Mouse (Mus musculus) small intestine, adult 10 weeks (tissue): Measurements from ENCODE around the gene Gm13289. TPM values are rescaled to one million over a fixed set of nuclear protein-coding genes. Genes with fewer than 3 reads are reported as not detected.

ENCODE experiments used
- polyA plus RNA-seq: library from polyadenylated mRNA; stranded (reverse); fragments of 350-450 nt; fragmentation: Illumina TruSeq; extraction: RNeasy Lipid Tissue Mini Kit (QIAGEN cat#74804); gene quantifications from one replicate; pipeline ENCODE4 v1.2.3, GENCODE M21; 2014; ENCODE audit warnings: low replicate concordance

The Gm13289 gene
- polyA plus RNA-seq = not detected

DNA sequence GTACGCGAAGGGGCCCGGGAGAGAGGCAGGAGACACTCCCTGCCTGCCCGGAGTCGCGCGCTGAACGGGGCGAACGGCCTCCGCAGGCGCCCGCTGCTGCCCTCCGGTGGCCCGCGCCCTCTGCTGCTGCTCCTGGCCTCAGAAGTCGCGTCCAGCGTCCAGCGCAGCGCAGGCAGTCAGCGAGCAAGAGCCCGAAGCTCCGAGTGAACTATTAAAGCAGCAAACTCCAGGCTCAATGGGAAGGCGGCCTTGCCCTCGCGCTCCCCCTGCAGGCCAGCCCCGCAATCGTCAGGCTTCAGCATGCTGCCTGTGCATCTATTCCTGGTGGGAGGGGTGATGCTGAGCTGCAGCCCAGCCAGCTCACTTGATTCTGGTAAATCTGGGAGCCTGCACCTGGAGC lies at the start of gene Gm13289:
Gm13289 (plus strand) TSS at position 301 of the 400 bp plus-strand sequence.

GRCm38 (mm10) chr4:88754818-88755340 lies 21.8 kb upstream of the Gm13289 start, which contains the start of gene Gm13271:
Gene Gm13271, plus strand, starts transcription at chr4:88754868.

DNA sequence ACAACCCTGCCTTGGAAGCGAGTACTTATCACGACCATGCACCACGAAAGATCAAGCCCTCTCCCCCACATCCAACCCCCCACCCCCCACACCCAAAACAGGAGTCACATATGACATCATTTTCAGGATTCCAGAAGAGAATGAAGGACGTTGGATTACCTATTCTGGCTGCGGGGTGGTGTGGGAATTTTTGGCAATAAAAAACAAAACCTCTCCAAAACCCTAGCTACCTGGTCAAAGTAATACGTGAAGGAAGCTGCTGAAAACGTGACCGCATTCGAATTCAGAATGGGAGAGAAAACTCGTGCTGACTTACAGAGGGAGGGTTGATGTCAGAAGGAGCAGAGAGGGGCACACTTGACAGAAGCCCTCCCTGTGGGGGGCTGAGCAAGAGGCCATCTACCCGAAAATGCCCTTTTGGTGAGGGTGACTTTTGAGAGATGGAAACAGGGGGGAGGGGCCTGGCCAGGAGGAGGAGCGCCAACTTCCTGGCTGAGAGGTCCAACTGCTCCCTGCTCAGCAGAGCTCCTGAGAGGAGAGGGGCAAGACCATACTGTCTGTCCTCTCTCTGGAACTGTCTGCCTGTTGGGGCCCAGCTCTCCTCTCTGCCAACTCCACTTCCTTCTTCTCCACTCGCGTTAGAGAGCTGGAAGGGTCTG lies 17.0 kb upstream of the Gm13289 start, which contains the start of gene Gm13283:
Gm13283 (plus strand) TSS at position 510 of the 659 bp plus-strand sequence.

DNA sequence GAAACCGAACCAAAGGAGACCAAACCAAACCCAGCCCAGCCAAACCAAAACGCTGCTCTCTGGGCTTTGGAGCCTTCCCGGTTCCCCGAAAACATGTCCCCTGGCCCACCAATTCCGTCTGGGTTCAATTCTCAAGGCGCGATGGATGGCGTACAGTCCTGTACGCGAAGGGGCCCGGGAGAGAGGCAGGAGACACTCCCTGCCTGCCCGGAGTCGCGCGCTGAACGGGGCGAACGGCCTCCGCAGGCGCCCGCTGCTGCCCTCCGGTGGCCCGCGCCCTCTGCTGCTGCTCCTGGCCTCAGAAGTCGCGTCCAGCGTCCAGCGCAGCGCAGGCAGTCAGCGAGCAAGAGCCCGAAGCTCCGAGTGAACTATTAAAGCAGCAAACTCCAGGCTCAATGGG lies 3.2 kb upstream of the Gm13289 start, which contains the start of gene Gm13290:
Gm13290 (plus strand) TSS at position 301 of the 400 bp plus-strand sequence.

GRCm38 (mm10) chr4:88779550-88779949 lies 2.8 kb downstream of the Gm13289 start, which contains the start of gene Gm13272:
Gene Gm13272, plus strand, starts transcription at chr4:88779850.

DNA sequence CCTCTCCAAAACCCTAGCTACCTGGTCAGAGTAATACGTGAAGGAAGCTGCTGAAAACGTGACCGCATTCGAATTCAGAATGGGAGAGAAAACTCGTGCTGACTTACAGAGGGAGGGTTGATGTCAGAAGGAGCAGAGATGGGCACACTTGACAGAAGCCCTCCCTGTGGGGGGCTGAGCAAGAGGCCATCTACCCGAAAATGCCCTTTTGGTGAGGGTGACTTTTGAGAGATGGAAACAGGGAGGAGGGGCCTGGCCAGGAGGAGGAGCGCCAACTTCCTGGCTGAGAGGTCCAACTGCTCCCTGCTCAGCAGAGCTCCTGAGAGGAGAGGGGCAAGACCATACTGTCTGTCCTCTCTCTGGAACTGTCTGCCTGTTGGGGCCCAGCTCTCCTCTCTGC lies 5.1 kb downstream of the Gm13289 start, which contains the start of gene Ifnz:
Ifnz (plus strand) TSS at position 301 of the 400 bp plus-strand sequence.

DNA sequence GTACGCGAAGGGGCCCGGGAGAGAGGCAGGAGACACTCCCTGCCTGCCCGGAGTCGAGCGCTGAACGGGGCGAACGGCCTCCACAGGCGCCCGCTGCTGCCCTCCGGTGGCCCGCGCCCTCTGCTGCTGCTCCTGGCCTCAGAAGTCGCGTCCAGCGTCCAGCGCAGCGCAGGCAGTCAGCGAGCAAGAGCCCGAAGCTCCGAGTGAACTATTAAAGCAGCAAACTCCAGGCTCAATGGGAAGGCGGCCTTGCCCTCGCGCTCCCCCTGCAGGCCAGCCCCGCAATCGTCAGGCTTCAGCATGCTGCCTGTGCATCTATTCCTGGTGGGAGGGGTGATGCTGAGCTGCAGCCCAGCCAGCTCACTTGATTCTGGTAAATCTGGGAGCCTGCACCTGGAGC lies 8.7 kb downstream of the Gm13289 start, which contains the start of gene Gm13276:
Gm13276 (plus strand) TSS at position 301 of the 400 bp plus-strand sequence.

GRCm38 (mm10) chr4:88788402-88788801 lies 11.7 kb downstream of the Gm13289 start, which contains the start of gene Gm13277:
Gene Gm13277, plus strand, starts transcription at chr4:88788632.

DNA sequence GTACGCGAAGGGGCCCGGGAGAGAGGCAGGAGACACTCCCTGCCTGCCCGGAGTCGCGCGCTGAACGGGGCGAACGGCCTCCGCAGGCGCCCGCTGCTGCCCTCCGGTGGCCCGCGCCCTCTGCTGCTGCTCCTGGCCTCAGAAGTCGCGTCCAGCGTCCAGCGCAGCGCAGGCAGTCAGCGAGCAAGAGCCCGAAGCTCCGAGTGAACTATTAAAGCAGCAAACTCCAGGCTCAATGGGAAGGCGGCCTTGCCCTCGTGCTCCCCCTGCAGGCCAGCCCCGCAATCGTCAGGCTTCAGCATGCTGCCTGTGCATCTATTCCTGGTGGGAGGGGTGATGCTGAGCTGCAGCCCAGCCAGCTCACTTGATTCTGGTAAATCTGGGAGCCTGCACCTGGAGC lies 14.5 kb downstream of the Gm13289 start, which contains the start of gene Gm13278:
Gm13278 (plus strand) TSS at position 301 of the 400 bp plus-strand sequence.

DNA sequence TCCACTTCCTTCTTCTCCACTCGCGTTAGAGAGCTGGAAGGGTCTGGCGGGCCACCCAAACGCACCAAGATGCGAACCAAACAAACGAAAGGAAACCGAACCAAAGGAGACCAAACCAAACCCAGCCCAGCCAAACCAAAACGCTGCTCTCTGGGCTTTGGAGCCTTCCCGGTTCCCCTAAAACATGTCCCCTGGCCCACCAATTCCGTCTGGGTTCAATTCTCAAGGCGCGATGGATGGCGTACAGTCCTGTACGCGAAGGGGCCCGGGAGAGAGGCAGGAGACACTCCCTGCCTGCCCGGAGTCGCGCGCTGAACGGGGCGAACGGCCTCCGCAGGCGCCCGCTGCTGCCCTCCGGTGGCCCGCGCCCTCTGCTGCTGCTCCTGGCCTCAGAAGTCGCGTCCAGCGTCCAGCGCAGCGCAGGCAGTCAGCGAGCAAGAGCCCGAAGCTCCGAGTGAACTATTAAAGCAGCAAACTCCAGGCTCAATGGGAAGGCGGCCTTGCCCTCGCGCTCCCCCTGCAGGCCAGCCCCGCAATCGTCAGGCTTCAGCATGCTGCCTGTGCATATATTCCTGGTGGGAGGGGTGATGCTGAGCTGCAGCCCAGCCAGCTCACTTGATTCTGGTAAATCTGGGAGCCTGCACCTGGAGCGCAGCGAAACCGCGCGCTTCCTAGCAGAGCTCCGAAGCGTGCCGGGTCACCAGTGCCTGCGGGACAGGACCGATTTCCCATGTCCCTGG lies 17.4 kb downstream of the Gm13289 start, which contains the start of gene Gm13275:
Gm13275 (plus strand) TSS at position 552 of the 740 bp plus-strand sequence.

DNA sequence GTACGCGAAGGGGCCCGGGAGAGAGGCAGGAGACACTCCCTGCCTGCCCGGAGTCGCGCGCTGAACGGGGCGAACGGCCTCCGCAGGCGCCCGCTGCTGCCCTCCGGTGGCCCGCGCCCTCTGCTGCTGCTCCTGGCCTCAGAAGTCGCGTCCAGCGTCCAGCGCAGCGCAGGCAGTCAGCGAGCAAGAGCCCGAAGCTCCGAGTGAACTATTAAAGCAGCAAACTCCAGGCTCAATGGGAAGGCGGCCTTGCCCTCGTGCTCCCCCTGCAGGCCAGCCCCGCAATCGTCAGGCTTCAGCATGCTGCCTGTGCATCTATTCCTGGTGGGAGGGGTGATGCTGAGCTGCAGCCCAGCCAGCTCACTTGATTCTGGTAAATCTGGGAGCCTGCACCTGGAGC lies 20.4 kb downstream of the Gm13289 start, which contains the start of gene Gm13279:
Gm13279 (plus strand) TSS at position 301 of the 400 bp plus-strand sequence.

DNA sequence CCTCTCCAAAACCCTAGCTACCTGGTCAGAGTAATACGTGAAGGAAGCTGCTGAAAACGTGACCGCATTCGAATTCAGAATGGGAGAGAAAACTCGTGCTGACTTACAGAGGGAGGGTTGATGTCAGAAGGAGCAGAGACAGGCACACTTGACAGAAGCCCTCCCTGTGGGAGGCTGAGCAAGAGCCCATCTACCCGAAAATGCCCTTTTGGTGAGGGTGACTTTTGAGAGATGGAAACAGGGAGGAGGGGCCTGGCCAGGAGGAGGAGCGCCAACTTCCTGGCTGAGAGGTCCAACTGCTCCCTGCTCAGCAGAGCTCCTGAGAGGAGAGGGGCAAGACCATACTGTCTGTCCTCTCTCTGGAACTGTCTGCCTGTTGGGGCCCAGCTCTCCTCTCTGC lies 22.6 kb downstream of the Gm13289 start, which contains the start of gene Gm13285:
Gm13285 (plus strand) TSS at position 301 of the 400 bp plus-strand sequence.

GRCm38 (mm10) chr4:88802954-88803353 lies 26.2 kb downstream of the Gm13289 start, which contains the start of gene Gm13287:
Gene Gm13287, plus strand, starts transcription at chr4:88803254.

DNA sequence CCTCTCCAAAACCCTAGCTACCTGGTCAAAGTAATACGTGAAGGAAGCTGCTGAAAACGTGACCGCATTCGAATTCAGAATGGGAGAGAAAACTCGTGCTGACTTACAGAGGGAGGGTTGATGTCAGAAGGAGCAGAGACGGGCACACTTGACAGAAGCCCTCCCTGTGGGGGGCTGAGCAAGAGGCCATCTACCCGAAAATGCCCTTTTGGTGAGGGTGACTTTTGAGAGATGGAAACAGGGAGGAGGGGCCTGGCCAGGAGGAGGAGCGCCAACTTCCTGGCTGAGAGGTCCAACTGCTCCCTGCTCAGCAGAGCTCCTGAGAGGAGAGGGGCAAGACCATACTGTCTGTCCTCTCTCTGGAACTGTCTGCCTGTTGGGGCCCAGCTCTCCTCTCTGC lies 28.5 kb downstream of the Gm13289 start, which contains the start of gene Gm13288:
Gm13288 (plus strand) TSS at position 301 of the 400 bp plus-strand sequence.

GRCm38 (mm10) chr4:88815928-88816327 lies 39.2 kb downstream of the Gm13289 start, which contains the start of gene Ifna7:
Gene Ifna7, plus strand, starts transcription at chr4:88816228.

DNA sequence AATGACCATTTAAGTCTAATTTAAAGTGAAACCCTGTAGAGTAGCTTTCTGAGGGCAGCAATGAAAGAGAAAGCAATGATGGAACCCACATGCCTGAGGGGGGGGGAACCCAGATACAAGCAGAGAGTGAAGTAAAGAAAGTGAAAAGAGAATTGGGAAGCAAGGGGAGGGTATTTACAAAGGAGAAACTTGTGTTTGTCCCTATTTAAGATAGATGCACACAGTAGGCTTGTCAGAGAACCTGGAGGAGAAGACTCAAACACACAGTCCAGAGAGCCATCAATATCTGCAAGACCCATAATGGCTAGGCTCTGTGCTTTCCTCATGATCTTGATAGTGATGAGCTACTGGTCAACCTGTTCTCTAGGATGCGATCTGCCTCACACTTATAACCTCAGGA lies 42.9 kb downstream of the Gm13289 start, which contains the start of gene Ifna11:
Ifna11 (plus strand) TSS at position 301 of the 400 bp plus-strand sequence.

Other genes with a start within 250 kb of the Gm13289 start
- gene Ifna15, start 218.7 kb upstream of the Gm13289 start, polyA plus RNA-seq = not detected
- not detected for gene Ifna14, start 205.1 kb upstream of the Gm13289 start, polyA plus RNA-seq
- gene Ifna9, start 184.5 kb upstream of the Gm13289 start, polyA plus RNA-seq = not detected
- gene Ifna12, start 173.5 kb upstream of the Gm13289 start, polyA plus RNA-seq = not detected
- not detected for gene C87499, start 142.5 kb upstream of the Gm13289 start, polyA plus RNA-seq
- not detected for gene Ifna13, start 132.5 kb upstream of the Gm13289 start, polyA plus RNA-seq
- gene Ifna16, start 100.0 kb upstream of the Gm13289 start, polyA plus RNA-seq = not detected
- not detected for gene Ifna2, start 93.0 kb upstream of the Gm13289 start, polyA plus RNA-seq
- gene Ifnab, start 85.6 kb upstream of the Gm13289 start, polyA plus RNA-seq = not detected
- not detected for gene Gm26566, start 55.1 kb upstream of the Gm13289 start, polyA plus RNA-seq
- 117 TPM for gene Klhl9, start 54.5 kb upstream of the Gm13289 start, polyA plus RNA-seq
- gene Gm13271, start 22.1 kb upstream of the Gm13289 start, polyA plus RNA-seq = not detected
- not detected for gene Gm13283, start 16.8 kb upstream of the Gm13289 start, polyA plus RNA-seq
- gene Gm13290, start 3.1 kb upstream of the Gm13289 start, polyA plus RNA-seq = not detected
- not detected for gene Gm13272, start 2.9 kb downstream of the Gm13289 start, polyA plus RNA-seq
- gene Ifnz, start 5.2 kb downstream of the Gm13289 start, polyA plus RNA-seq = not detected
- not detected for gene Gm13276, start 8.8 kb downstream of the Gm13289 start, polyA plus RNA-seq
- not detected for gene Gm13277, start 11.7 kb downstream of the Gm13289 start, polyA plus RNA-seq
- gene Gm13278, start 14.6 kb downstream of the Gm13289 start, polyA plus RNA-seq = not detected
- not detected for gene Gm13275, start 17.6 kb downstream of the Gm13289 start, polyA plus RNA-seq
- not detected for gene Gm13279, start 20.5 kb downstream of the Gm13289 start, polyA plus RNA-seq
- gene Gm13285, start 22.7 kb downstream of the Gm13289 start, polyA plus RNA-seq = not detected
- gene Gm13287, start 26.3 kb downstream of the Gm13289 start, polyA plus RNA-seq = not detected
- gene Gm13288, start 28.6 kb downstream of the Gm13289 start, polyA plus RNA-seq = not detected
- not detected for gene Ifna7, start 39.3 kb downstream of the Gm13289 start, polyA plus RNA-seq
- gene Ifna11, start 43.0 kb downstream of the Gm13289 start, polyA plus RNA-seq = not detected
- not detected for gene Ifna6, start 50.5 kb downstream of the Gm13289 start, polyA plus RNA-seq
- gene Ifna5, start 58.6 kb downstream of the Gm13289 start, polyA plus RNA-seq = not detected
- not detected for gene Ifna4, start 64.9 kb downstream of the Gm13289 start, polyA plus RNA-seq
- gene Ifna1, start 73.2 kb downstream of the Gm13289 start, polyA plus RNA-seq = not detected
- not detected for gene Ifne, start 103.3 kb downstream of the Gm13289 start, polyA plus RNA-seq